Mouse (Mus musculus): ENCODE measurements around the gene Tph2.

Tph2 gene

DNA sequence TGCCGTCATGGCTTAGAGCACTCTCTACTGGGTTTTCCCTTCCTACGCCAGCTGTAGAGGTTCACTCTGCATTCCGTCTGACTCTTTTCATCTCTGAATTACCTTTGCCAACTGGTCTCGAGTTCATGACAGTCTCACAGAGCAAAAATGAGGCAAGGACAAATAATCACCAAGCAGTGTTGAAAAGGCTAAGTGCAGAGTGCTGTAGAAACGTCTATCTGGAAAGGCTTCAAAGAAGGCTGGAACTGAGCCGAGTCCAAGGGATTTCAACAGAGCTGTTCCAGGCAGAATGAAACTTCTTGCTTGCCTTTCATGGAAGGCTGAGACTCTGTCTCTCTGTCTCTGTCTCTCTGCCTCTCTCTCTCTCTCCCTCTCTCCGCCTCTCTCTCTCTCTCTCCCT is 47.8 kb downstream of the Tph2 start:
- DNase-seq (ENCODE audit: low spot score): no peak

- DNase-seq (ENCODE audit: low spot score): no peak
These were observed 56.9 kb downstream of the Tph2 start for GRCm38 (mm10) chr10:115127907-115128306.

GRCm38 (mm10) chr10:115125550-115125949 is 59.3 kb downstream of the Tph2 start:
- DNase-seq (ENCODE audit: low spot score): no peak

GRCm38 (mm10) chr10:115125027-115125426 is 59.8 kb downstream of the Tph2 start:
- no peak for DNase-seq (ENCODE audit: low spot score)

DNA sequence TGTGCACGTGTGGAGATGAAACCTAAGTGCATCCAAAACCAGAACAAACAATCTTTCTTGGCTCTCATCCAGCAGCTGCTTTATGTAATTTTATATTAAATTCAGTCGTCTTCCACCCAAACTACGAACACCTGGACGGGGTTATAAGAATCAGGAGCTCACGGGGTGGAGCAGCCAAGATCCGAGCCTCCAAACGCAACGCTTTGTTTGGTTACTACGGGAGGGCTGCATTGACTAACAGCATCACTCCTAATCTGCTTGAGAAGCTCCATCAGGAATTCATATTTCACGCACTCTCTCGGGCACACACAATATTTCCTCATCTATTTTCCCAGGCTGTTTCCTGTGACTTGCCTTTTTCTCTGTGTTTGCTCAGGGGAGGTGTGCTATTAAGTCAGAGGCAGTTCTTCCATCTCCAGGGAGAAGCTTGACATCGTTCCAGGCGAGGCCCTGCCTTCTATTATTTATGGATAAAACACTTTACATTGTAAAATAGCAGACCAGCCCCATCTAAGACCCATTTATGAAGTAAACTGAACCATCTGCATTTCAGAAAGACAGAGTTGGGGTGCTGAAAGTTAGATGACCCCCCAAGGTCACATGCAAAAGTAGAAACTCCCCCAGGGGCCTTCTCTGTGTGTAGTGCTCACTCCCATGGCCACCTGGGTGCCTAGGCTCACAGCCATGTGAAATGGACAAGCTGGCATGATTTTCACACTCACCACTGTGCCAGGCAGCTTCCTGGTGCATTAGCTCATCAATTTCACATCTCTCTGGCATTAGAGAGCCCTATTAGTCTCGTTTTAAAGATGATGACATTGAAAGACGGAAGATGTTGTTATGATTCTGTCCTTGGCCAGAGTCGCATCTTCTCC is 76.9 kb downstream of the Tph2 start:
- DNase-seq (ENCODE audit: low spot score): no peak

GRCm38 (mm10) chr10:115104175-115104574 is 80.6 kb downstream of the Tph2 start:
- no peak for DNase-seq (ENCODE audit: low spot score)

DNA sequence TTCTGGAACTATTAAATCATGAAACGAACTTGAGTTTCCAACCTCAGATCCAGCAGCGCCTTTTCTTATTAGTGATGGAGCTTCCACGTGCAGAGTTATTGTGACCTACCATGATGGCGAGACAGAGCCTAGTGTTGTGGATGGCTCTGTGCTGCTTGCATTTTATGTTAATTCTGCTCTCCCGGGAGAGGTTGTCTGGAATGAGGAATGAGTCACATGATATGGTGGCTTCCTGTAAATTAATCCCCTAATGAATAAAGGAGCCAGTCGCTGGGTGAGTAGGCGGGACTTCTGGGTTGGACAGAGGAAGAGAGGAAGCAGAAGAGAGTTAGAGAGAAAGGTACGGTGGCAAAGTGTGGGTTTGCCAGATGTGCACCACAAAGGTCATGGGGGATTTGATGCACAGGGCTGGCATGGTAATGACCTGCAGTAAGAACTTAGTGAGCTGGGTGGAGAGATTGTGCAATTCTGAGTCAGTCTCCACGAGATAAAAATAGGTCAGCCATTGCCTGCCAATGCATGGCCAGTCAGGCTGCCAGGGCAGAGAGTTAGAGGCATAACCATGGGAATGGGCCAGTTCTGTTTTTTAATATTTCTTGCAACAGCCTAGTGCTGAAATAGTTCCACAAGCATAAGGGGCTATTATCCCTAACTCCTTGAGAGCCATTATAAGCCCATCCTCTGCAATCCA is 84.8 kb downstream of the Tph2 start:
- DNase-seq (ENCODE audit: low spot score): no peak

DNA sequence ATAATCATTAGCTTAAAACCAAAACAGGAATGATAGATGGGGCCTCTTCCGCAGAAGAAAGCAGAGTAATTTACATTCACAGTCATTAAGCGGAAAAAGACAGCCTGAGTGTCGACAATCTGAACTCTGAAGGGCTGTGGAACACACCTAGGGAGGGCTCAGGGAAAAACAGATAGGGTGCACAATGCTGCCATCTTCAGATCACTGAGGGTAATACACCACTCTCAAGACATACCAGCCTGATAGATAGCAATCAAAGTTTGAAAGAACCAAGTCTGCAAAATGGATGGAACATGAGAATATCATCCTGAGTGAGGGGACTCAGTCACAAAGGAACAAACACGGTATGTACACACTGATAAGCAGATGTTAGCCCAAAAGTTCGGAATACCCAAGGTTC is 87.7 kb downstream of the Tph2 start:
- peak; percentile 8 for DNase-seq (ENCODE audit: low spot score)

DNA sequence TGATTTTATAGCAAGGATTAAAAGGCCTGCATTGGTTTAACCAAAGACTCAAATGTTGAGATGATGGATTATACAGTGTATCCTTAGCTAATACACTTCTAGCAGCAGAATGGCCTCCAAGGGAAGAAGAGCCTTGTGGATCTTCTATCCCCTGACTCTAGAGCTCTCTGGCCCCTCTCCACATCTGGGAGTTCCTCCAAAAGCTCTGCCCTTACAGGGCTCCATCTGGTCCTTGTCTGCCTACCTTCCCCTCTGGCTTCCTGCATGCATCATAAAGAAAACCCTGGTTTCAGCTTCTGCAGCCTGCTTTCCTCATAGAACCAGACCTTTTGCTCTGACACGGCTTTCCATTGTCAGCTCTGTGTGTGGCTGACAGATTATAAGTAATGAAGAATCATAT is 88.6 kb downstream of the Tph2 start:
- no peak for DNase-seq (ENCODE audit: low spot score)

DNA sequence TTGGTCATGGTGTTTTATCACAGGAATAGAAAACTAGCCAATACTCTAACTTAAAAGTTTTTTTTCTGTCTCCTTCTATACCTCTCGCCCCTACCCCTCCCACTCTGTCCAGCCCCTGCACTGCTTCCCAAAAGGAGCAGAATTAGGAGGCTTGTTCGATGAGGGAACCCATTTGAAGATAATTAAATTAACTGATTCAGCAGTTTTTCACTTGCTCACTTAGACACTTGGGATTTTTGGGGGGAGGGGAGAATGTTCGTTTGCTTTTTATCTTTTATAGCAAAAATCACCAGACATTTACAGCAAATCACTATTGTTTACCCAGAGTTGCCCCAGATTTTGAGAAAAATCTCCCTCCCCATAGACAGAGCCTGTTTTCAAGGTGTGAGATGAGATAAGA is 106.6 kb downstream of the Tph2 start:
- no peak for DNase-seq (ENCODE audit: low spot score)

DNA sequence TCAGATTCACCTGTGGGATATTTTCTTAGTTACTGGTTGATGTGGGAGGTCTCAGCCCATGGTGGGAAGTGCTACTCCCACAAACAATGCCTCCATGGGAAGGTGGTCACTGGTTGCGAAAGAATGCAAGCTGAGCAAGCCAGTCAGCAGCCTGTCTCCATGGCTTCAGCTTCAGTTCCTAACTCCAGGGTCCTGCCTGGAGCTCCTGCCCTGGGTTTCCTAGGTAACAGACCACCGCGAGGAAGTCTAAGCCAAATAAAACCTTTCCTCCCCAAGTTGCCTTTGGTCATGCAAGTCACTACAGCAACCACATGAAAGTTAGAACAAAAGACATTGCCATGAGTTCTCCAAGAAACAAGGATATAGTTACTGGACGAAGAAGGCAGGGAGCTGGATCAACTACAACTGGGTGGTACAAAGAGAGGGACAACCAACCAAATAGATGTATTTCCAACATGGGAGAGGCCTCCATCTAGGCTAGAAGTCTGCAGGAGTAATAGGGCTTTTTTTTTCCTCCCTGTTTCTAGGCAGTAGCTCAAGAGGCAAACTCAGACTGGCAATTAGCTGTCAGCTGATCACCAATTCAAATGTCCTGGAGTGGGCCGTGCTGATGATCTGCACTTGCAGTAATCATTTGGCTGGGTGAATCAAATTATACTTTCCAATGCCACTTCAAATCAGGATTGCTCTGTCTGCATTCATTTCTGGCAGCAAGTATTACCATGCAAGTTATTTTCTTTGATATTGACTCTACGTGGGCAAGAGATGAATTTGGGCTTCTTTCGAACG is 115.5 kb downstream of the Tph2 start:
- DNase-seq (ENCODE audit: low spot score): no peak

DNA sequence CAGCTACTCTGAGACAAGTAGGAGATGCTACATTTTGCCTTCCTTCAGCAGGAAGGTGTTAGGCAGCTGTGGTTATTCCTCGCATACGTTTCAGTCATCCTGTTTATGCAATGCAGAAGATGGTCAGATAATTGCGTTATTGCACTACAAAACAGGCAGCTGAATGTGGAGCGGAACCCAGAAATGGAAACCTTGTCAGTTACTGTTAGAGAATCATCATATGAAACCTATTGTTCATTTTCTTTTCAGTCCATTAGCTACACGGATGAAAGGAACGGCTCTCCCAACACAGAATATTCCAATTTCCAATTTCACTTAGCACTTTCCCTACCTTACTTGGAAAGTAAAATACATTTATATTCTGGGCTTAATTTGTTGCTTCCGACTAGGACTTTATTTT is 120.9 kb downstream of the Tph2 start:
- DNase-seq (ENCODE audit: low spot score): no peak

- no peak for DNase-seq (ENCODE audit: low spot score)
These were observed 123.3 kb downstream of the Tph2 start for GRCm38 (mm10) chr10:115061498-115061897.

- no peak for DNase-seq (ENCODE audit: low spot score)
These were observed 124.1 kb downstream of the Tph2 start for GRCm38 (mm10) chr10:115060759-115061158.

- no peak for DNase-seq (ENCODE audit: low spot score)
These were observed 133.2 kb downstream of the Tph2 start for GRCm38 (mm10) chr10:115051602-115052001.

GRCm38 (mm10) chr10:115050674-115051073 is 134.1 kb downstream of the Tph2 start:
- DNase-seq (ENCODE audit: low spot score): no peak

DNA sequence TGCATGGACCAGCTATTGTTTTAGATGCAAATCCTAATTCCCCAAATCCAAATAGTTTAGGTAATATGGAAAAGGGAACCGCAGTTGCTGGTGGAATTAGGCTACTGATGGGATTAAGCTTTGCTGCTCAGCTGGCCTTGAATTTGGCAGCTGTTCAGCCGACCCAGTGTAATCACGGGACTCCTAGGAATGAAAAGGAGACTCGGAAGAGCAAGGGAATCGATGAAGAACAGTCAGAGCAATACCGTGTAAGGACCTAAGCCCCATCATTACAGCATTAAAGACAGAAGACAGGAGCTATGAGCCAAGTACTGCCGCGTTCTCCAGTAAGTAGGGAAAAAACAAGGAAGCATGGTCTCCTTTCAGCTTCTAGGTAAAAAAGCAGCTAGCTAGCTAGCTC is 134.6 kb downstream of the Tph2 start:
- no peak for DNase-seq (ENCODE audit: low spot score)

DNA sequence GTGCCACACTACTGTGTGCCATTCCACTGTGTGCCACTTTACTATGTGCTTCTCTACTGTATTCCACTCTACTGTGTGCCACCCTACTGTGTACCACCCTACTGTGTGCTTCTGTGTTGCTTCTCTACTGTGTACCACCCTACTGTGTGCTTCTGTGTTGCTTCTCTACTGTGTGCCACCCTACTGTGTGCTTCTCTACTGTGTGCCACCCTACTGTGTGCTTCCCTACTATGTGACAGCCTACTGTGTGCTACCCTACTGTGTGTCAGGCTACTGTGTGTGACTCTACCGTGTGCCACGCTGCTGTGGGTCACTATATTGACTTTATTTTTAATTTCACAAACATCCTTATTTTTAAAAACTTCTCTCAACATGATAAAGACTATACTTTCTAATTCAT is 136.3 kb downstream of the Tph2 start:
- DNase-seq (ENCODE audit: low spot score): no peak

DNA sequence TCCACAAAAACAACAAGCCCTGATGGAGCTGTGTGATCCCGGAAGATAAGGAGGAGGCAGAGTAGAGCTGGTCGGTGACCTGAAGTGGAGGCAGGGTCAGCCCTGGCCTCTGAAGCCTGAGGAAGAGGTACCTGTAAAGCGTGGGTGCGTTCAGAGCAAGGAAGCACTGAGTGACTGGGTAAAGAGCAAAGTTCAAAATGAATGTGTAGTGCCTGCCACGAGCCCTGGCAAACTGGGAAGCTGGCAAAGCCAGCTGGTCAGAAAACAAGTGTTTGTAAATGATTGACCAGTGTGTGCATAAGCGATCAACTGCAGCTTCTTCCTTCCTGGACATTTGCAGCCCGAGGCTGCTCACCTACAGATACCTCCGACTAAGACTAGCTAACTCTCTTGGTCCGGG is 149.1 kb downstream of the Tph2 start:
- no peak for DNase-seq (ENCODE audit: low spot score)

All from c-Kit-positive CD71-positive TER-119-positive erythroid progenitor cells, embryonic 14.5 days (primary cell).